Mouse (Mus musculus): ENCODE data around the gene Hpse.

Gene Hpse

GRCm38 (mm10) chr5:100719235-100720088, at the start of gene Hpse:
Gene Hpse (minus strand): TSS chr5:100719716.
- DNase-seq = peak; percentile 19 to 44

- DNase-seq = no peak
Observed at GRCm38 (mm10) chr5:100766026-100766425, 46.5 kb upstream of the Hpse start.

GRCm38 (mm10) chr5:100761736-100762135, 42.2 kb upstream of the Hpse start:
- DNase-seq = no peak

- DNase-seq = no peak
Observed at GRCm38 (mm10) chr5:100760049-100760663, 40.6 kb upstream of the Hpse start.

GRCm38 (mm10) chr5:100758121-100758520, 38.6 kb upstream of the Hpse start:
- DNase-seq = no peak

GRCm38 (mm10) chr5:100753407-100753806, 33.9 kb upstream of the Hpse start:
- peak in 1 of 2 experiments; percentile 70 for DNase-seq

- no peak for DNase-seq
Observed at GRCm38 (mm10) chr5:100751655-100752054, 32.1 kb upstream of the Hpse start.

- DNase-seq = no peak
Observed at GRCm38 (mm10) chr5:100750617-100751255, 31.2 kb upstream of the Hpse start.

- no peak for DNase-seq
Observed at GRCm38 (mm10) chr5:100738802-100739201, 19.3 kb upstream of the Hpse start.

- DNase-seq = no peak
Observed at GRCm38 (mm10) chr5:100736919-100737318, 17.4 kb upstream of the Hpse start.

GRCm38 (mm10) chr5:100734535-100734934, 15.0 kb upstream of the Hpse start:
- no peak for DNase-seq

- no peak for DNase-seq
Observed at GRCm38 (mm10) chr5:100728757-100729156, 9.2 kb upstream of the Hpse start.

- no peak for DNase-seq
Observed at GRCm38 (mm10) chr5:100726001-100726400, 6.5 kb upstream of the Hpse start.

- DNase-seq = no peak
Observed at GRCm38 (mm10) chr5:100716762-100717161, 2.8 kb downstream of the Hpse start.

- no peak for DNase-seq
Observed at GRCm38 (mm10) chr5:100711219-100711618, 8.3 kb downstream of the Hpse start.

- peak in 1 of 2 experiments; percentile 8 for DNase-seq
Observed at GRCm38 (mm10) chr5:100710012-100710411, 9.5 kb downstream of the Hpse start.

GRCm38 (mm10) chr5:100709035-100709434, 10.5 kb downstream of the Hpse start:
- DNase-seq = no peak

- no peak for DNase-seq
Observed at GRCm38 (mm10) chr5:100706675-100707074, 12.8 kb downstream of the Hpse start.

GRCm38 (mm10) chr5:100704272-100704671, 15.2 kb downstream of the Hpse start:
- no peak for DNase-seq

GRCm38 (mm10) chr5:100702325-100702724, 17.2 kb downstream of the Hpse start:
- DNase-seq = no peak

- no peak for DNase-seq
Observed at GRCm38 (mm10) chr5:100700861-100701620, 18.5 kb downstream of the Hpse start.

GRCm38 (mm10) chr5:100697886-100698285, 21.6 kb downstream of the Hpse start:
- DNase-seq = no peak

- no peak for DNase-seq
Observed at GRCm38 (mm10) chr5:100697398-100697797, 22.1 kb downstream of the Hpse start.
